Mouse (Mus musculus): ENCODE data around the gene Rabif. TPM values are rescaled to one million over a fixed set of nuclear protein-coding genes. Genes with fewer than 3 reads are reported as not detected.
"Not testable (repeated sequence)": the region's sequence is repeated elsewhere in the genome, so short reads cannot be mapped to it uniquely, and the experiment has no call there.

Rabif gene
- polyA plus RNA-seq (2012; rRNA removed) = 28.7 TPM in 2 replicates

- peak within 1 kb of the TSS; percentile 51 for H3K27ac ChIP-seq (ENCODE audit: insufficient read depth, low read length)
- peak within 1 kb of the TSS; percentile 82 for H3K4me3 ChIP-seq (ENCODE audit: insufficient read depth, low read length)
- H3K4me1 ChIP-seq (ENCODE audit: control insufficient read depth, insufficient read depth, low read length) = no peaks in the 10 kb centered on the region
- TF ChIP-seq CTCF (IDR thresholded peaks at IDR 0.05; ENCODE audit: extremely low read depth, insufficient read depth, low read length) (0 out of 2 replicates have a peak, but pooled peaks have one; percentile 13), POLR2A (IDR thresholded peaks at IDR 0.05; ENCODE audit: extremely low read depth, insufficient read depth, low read length) (peak; percentile 87)
These were observed at the start of gene Rabif for GRCm38 (mm10) chr1:134494428-134495215. Gene Rabif (plus strand): TSS chr1:134494648.

- Histone ChIP-seq H3K4me3 (ENCODE audit: insufficient read depth, low read length) (no peak overlapping the region), H3K27ac (ENCODE audit: insufficient read depth, low read length) (no peak overlapping the region), H3K4me1 (ENCODE audit: control insufficient read depth, insufficient read depth, low read length) (no peaks in the 10 kb centered on the region)
- TF ChIP-seq CTCF (IDR thresholded peaks at IDR 0.05; ENCODE audit: extremely low read depth, insufficient read depth, low read length) = no peak
These were observed 49.0 kb upstream of the Rabif start for GRCm38 (mm10) chr1:134445418-134445817.

DNA sequence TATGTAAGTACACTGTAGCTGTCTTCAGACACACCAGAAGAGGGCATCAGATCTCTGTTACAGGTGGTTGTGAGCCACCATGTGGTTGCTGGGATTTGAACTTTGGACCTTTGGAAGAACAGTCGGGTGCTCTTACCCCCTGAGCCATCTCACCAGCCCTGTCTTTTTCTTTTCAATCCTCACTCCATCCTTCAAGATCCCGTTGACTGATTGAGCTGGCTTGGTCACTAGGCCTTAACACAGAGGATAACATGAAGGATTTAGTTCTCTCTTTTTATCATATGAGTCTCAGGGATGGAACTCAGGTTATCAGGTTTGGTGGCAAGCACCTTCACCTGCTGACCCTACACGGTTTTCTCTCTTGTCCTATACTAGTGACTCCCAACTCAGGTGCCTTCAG, 45.9 kb upstream of the Rabif start:
- H3K27ac ChIP-seq (ENCODE audit: insufficient read depth, low read length); H3K4me3 ChIP-seq (ENCODE audit: insufficient read depth, low read length); H3K4me1 ChIP-seq (ENCODE audit: control insufficient read depth, insufficient read depth, low read length): not testable (repeated sequence)

GRCm38 (mm10) chr1:134450201-134450600, 44.2 kb upstream of the Rabif start:
- TF ChIP-seq CTCF (IDR thresholded peaks at IDR 0.05; ENCODE audit: extremely low read depth, insufficient read depth, low read length) (no peak), POLR2A (IDR thresholded peaks at IDR 0.05; ENCODE audit: extremely low read depth, insufficient read depth, low read length) (no peak)
- Histone ChIP-seq H3K27ac (ENCODE audit: insufficient read depth, low read length) (no peak overlapping the region), H3K4me3 (ENCODE audit: insufficient read depth, low read length) (no peak overlapping the region), H3K4me1 (ENCODE audit: control insufficient read depth, insufficient read depth, low read length) (no peaks in the 10 kb centered on the region)

DNA sequence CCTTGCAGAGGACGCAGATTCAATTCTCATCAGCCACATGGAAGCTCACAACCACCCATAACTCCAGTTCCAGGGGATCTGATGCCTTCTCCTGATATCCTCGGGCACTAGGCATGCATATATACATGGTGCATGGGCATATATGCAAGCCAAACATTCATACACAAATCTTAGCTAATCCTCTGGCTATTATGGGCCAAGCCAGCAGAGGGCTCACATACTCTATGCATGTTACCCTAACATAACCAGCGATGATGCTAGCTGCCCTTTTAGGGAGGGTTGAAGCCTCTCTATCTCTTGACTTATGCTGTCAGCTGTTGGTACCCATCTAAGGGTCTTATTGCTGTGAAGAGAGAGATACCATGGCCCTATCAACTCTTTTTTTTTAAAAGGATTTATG, 43.5 kb upstream of the Rabif start:
- TF ChIP-seq CTCF (IDR thresholded peaks at IDR 0.05; ENCODE audit: extremely low read depth, insufficient read depth, low read length) = peak; percentile 49; the same call in 1 of the 2 replicates
- TF ChIP-seq POLR2A (IDR thresholded peaks at IDR 0.05; ENCODE audit: extremely low read depth, insufficient read depth, low read length) = no peak
- Histone ChIP-seq H3K4me3 (ENCODE audit: insufficient read depth, low read length) (no peak overlapping the region), H3K27ac (ENCODE audit: insufficient read depth, low read length) (no peak overlapping the region), H3K4me1 (ENCODE audit: control insufficient read depth, insufficient read depth, low read length) (no peaks in the 10 kb centered on the region)

- TF ChIP-seq CTCF (IDR thresholded peaks at IDR 0.05; ENCODE audit: extremely low read depth, insufficient read depth, low read length) (no peak), POLR2A (IDR thresholded peaks at IDR 0.05; ENCODE audit: extremely low read depth, insufficient read depth, low read length) (peak; percentile 63; the same call in 1 of the 2 replicates)
- peak within 1 kb of the TSS; percentile 73 for H3K4me3 ChIP-seq (ENCODE audit: insufficient read depth, low read length)
- no peaks in the 10 kb centered on the region; the same call in 1 of the 2 replicates for H3K4me1 ChIP-seq (ENCODE audit: control insufficient read depth, insufficient read depth, low read length)
- H3K27ac ChIP-seq (ENCODE audit: insufficient read depth, low read length) = no peak within 1 kb of the TSS
These were observed 39.3 kb upstream of the Rabif start, which contains the start of gene Klhl12 for GRCm38 (mm10) chr1:134454904-134455824. Gene Klhl12 (plus strand): TSS chr1:134455531.

DNA sequence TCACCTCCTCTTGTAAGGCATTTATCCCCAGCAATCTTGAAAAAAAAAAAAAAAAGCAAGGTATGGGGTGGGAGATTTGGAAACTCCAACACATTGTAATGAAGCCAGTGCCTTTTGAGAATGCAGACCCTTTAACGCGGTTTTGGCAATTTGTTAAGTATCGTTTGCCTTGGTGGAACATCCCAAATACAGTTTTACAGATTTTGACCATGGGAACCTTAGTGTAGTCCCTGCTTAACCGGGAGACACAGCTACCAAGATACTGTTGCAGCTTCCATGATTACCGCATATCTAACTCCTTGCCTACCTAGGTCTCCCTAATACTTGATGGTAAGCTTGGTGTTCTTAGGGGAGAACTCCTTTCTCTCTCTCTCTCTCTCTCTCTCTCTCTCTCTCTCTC, 38.4 kb upstream of the Rabif start:
- no peak for TF ChIP-seq CTCF (IDR thresholded peaks at IDR 0.05; ENCODE audit: extremely low read depth, insufficient read depth, low read length)
- no peak for TF ChIP-seq POLR2A (IDR thresholded peaks at IDR 0.05; ENCODE audit: extremely low read depth, insufficient read depth, low read length)
- H3K4me3 ChIP-seq (ENCODE audit: insufficient read depth, low read length) = peak overlapping the region; percentile 73; the same call in 1 of the 2 replicates
- H3K4me1 ChIP-seq (ENCODE audit: control insufficient read depth, insufficient read depth, low read length) = no peaks in the 10 kb centered on the region; the same call in 1 of the 2 replicates
- H3K27ac ChIP-seq (ENCODE audit: insufficient read depth, low read length) = no peak overlapping the region

DNA sequence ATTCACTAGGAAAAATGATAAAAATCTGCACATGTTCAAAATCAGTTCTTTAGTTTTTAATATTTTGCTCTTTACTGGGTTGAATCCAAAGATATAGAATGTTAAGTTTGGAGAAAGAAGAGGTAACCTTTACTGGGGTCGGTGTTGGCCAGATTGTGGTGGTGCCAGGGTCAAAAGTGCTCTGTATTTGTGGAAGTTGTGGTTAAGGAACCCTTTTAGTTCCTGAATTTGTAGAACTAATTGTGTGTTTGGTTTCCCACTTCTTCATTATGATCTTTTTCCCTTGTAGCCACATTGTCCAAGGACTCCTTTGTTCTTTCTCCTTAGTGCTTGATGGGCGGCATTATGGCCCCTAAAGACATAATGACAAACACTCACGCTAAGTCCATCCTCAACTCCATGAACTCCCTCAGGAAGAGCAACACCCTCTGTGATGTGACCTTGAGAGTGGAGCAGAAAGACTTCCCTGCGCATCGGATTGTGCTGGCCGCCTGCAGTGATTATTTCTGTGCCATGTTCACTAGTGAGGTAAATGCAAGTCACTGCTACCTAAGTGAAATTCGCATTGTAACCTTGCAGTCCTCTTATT, 36.2 kb upstream of the Rabif start:
- TF ChIP-seq CTCF (IDR thresholded peaks at IDR 0.05; ENCODE audit: extremely low read depth, insufficient read depth, low read length) (no peak), POLR2A (IDR thresholded peaks at IDR 0.05; ENCODE audit: extremely low read depth, insufficient read depth, low read length) (no peak)
- H3K27ac ChIP-seq (ENCODE audit: insufficient read depth, low read length) = no peak overlapping the region
- H3K4me3 ChIP-seq (ENCODE audit: insufficient read depth, low read length) = no peak overlapping the region
- no peaks in the 10 kb centered on the region; the same call in 1 of the 2 replicates for H3K4me1 ChIP-seq (ENCODE audit: control insufficient read depth, insufficient read depth, low read length)

Data from cortical plate, adult 2 months (tissue).